Mouse (Mus musculus) thymus, adult 2 months (tissue): ENCODE measurements around the gene Fgfr2.

Experiments used
- CTCF ChIP-seq: fragments of 200-500 bp; IDR thresholded peaks from 2 replicates; pipeline ENCODE4 v1.5.1; 2012; ENCODE audit warnings: mild to moderate bottlenecking, control low read depth, low read length, moderate library complexity, borderline replicate concordance; ENCODE audit not compliant: control insufficient read depth, poor library complexity, insufficient read depth; ENCODE audit errors: extremely low read depth
- POLR2A ChIP-seq: fragments of 200-500 bp; IDR thresholded peaks from 2 replicates; pipeline ENCODE4 v1.6.1; 2012; ENCODE audit warnings: mild to moderate bottlenecking, low read length, control low read depth, moderate library complexity; ENCODE audit not compliant: control insufficient read depth, poor library complexity, insufficient read depth; ENCODE audit errors: extremely low read depth

DNA sequence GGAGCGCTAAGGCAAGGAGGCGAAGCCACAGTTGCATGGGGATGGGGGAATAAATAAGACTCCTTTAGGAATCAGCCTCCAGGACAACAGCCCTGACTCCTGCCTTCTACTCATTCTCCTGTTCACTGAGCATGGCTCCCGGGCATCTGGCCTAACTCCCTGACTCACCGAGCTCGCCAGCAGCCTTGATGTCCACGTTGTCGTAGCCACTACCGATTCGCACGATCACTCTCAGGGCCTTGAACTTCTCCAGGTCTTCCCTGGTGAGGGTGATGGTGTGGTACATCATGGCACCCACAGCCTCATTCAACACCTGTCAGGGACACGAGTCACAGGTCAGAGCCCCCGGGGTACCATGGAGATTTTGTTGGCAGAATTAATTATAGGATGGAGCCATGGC lies 124.5 kb downstream of the Fgfr2 start:
- TF ChIP-seq CTCF (no peak), POLR2A (no peak)
